Mouse (Mus musculus) hindbrain, postnatal 0 days (tissue): ENCODE data around the gene Ifi205. TPM values are rescaled to one million over a fixed set of nuclear protein-coding genes. Genes with fewer than 3 reads are reported as not detected.
"Not testable (repeated sequence)": the region's sequence is repeated elsewhere in the genome, so short reads cannot be mapped to it uniquely, and the experiment has no call there.

ENCODE experiments used
- ATAC-seq: fragments of 200-750 bp; cut with Nextera tagmentation; 2 replicates; pipeline ENCODE4 v1.8.0; 2017; ENCODE audit warnings: mild to moderate bottlenecking, moderate TSS enrichment, moderate library complexity
- DNase-seq: peaks from one replicate; pipeline ENCODE4 v3.0.0-alpha.2; 2015; ENCODE audit warnings: low spot score
- H3K27ac ChIP-seq: fragments of 300-500 bp; sonication (generic); 2 replicates; pipeline ENCODE4 v1.5.1; 2014; ENCODE audit warnings: mild to moderate bottlenecking
- H3K27me3 ChIP-seq: fragments of 300-500 bp; sonication (generic); 2 replicates; pipeline ENCODE4 v1.6.1; 2014; ENCODE audit warnings: low read length, mixed read lengths; ENCODE audit not compliant: insufficient read depth
- H3K36me3 ChIP-seq: fragments of 300-500 bp; sonication (generic); 2 replicates; pipeline ENCODE4 v1.6.1; 2014; ENCODE audit warnings: low read length, mixed read lengths; ENCODE audit not compliant: insufficient read depth
- H3K4me1 ChIP-seq: fragments of 300-500 bp; sonication (generic); 2 replicates; pipeline ENCODE4 v1.6.1; 2014; ENCODE audit warnings: antibody characterized with exemption, low read length, mixed read lengths; ENCODE audit not compliant: insufficient read depth
- H3K4me2 ChIP-seq: fragments of 300-500 bp; sonication (generic); 2 replicates; pipeline ENCODE4 v1.6.1; 2014; ENCODE audit warnings: low read depth, mild to moderate bottlenecking, low read length, moderate library complexity, mixed read lengths
- H3K4me3 ChIP-seq: fragments of 300-500 bp; sonication (generic); 2 replicates; pipeline ENCODE4 v1.5.1; 2014; ENCODE audit warnings: low read length
- H3K9ac ChIP-seq: fragments of 300-500 bp; sonication (generic); replicated peaks from 2 replicates; pipeline ENCODE4 v1.6.1; 2014; ENCODE audit warnings: mild to moderate bottlenecking, low read length, moderate library complexity, mixed read lengths
- H3K9me3 ChIP-seq: fragments of 300-500 bp; sonication (generic); 2 replicates; pipeline ENCODE4 v1.6.1; 2016; ENCODE audit warnings: low read length, mixed read lengths
- CTCF ChIP-seq: IDR thresholded peaks from 2 replicates; pipeline ENCODE4 v1.5.1; 2016; ENCODE audit warnings: antibody characterized with exemption, control low read depth, low read depth
- WGBS: fragments of 180-500 bp; shearing (Covaris S2); extraction: QIAGEN DNeasy Blood & Tissue Kit; methylation state at CpG from one replicate; pipeline ENCODE4 v1.1.7; 2014; 5-methylcytosine and 5-hydroxymethylcytosine counted together
- polyA plus RNA-seq: library from polyadenylated mRNA; unstranded; fragments of >200 nt; fragmentation: Nextera tagmentation; extraction: Ambion mirVana; gene quantifications from 2 replicates; pipeline ENCODE4 v1.2.1, GENCODE M21; 2015
- total RNA-seq: library from RNA; depleted of rRNA; stranded (reverse); fragments of >200 nt; gene quantifications from 2 replicates; pipeline ENCODE4 v1.2.3, GENCODE M21; 2014; rRNA removed

Ifi205 gene
- not detected in 2 replicates for total RNA-seq
- not detected in 2 replicates for polyA plus RNA-seq

DNA sequence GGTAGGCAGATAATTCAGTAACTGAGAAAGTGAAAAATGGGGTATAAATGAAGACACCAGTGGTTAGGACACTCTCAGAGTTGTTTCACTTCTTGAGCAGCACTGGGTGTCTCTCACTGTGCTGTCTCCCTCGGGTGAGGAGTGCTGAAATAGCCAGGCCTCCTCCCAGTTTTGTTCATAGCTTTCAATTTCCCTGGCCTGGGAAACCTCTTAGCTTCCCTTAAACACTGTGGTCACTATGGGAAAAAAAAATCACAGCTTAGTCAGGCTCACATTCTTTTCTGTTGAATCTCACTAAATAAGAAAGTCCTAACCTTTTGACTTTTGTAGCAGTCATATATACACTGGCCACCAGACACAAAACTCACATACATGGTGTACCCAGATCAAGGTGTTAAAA lies at the start of gene Ifi205:
Ifi205 (minus strand) TSS at position 113 of the 400 bp plus-strand sequence.
- no peak within 1 kb of the TSS for H3K27ac ChIP-seq
- H3K4me3 ChIP-seq: no peak within 1 kb of the TSS
- no peaks in the 10 kb centered on the region for H3K36me3 ChIP-seq
- TF ChIP-seq CTCF: no peak
- H3K9me3 ChIP-seq: no peaks in the 10 kb centered on the region
- DNase-seq (no peak), ATAC-seq (no peak)
- H3K4me1 ChIP-seq: no peaks in the 10 kb centered on the region
- 58% methylated on average over 1 of the region's 1 CpGs for WGBS
- no peak within 1 kb of the TSS for H3K4me2 ChIP-seq
- no peaks in the 10 kb centered on the region for H3K27me3 ChIP-seq
- no peak within 1 kb of the TSS for H3K9ac ChIP-seq

DNA sequence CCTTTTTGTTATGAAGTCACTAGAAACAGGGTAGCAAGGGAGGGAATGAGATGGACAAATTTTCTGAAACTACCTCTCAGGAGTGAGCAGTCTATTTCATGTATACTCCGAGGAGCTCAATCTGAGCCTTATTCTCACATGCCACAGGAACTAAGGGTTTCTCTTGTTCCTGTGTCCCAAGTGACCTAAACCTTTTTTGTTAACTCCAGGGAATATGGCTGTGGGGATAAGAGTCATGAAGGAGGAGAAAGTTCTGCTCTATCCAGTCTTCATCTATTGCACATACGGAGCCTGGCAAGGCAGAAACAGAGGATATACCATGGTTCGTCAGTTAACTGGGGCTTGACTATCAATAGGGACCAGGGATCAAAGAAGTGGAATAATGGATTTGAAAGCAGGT lies 34.7 kb upstream of the Ifi205 start, which contains the start of gene Olfr430:
Olfr430 (plus strand) TSS at position 301 of the 400 bp plus-strand sequence.
- TF ChIP-seq CTCF: no peak
- H3K4me3 ChIP-seq: no peak within 1 kb of the TSS
- no peak for ATAC-seq
- no peak within 1 kb of the TSS for H3K4me2 ChIP-seq
- H3K9me3 ChIP-seq: no peaks in the 10 kb centered on the region
- DNase-seq: no peak
- 91% methylated on average over 3 of the region's 3 CpGs for WGBS
- H3K27me3 ChIP-seq: no peaks in the 10 kb centered on the region
- H3K36me3 ChIP-seq: no peaks in the 10 kb centered on the region
- H3K4me1 ChIP-seq: no peaks in the 10 kb centered on the region
- no peak within 1 kb of the TSS for H3K9ac ChIP-seq
- H3K27ac ChIP-seq: no peak within 1 kb of the TSS

DNA sequence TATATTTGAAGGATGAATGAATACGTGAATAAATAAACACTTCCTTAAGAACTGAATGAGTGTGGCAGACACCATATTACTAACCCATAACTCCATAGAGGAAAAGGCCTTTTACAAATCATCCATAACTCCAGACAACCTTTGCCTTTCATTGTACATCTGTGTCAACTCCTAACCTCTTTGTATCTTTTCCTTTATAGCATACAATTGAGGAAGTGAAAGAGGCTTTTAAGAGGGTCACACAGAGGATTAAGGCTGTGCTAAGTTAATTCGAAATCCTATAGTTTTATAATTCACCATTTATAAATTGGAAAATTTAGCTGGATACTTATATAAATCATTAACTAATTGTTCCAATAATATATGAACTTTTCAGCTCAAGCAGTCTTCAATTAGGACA lies 23.6 kb upstream of the Ifi205 start:
- Histone ChIP-seq H3K4me2 (no peak overlapping the region), H3K27ac (no peak overlapping the region), H3K4me1 (no peaks in the 10 kb centered on the region), H3K27me3 (no peaks in the 10 kb centered on the region), H3K36me3 (no peaks in the 10 kb centered on the region), H3K9me3 (no peaks in the 10 kb centered on the region), H3K9ac (no peak overlapping the region), H3K4me3 (no peak overlapping the region)
- no peak for TF ChIP-seq CTCF
- WGBS: 85% methylated on average over 2 of the region's 2 CpGs
- ATAC-seq (no peak), DNase-seq (no peak)

DNA sequence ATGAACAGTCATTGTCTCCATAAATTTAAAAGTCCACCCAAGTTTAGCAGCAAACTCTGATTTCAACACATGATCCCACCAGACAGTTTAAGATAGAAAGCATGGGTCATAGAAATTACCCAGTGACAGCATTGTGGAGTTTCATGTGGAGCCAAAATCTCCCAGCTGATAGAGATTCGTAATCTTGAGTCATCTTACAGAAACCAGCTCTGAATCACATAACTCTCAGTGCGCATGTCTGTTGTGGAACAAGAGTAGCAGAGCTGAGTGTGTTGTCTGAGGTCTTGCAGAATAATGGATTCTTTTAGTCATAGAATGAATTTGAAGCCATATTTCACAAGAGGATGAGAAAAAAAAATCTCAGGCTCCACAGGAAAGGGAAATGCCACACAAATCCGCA lies 21.4 kb upstream of the Ifi205 start:
- Histone ChIP-seq H3K36me3 (no peaks in the 10 kb centered on the region), H3K4me3 (no peak overlapping the region), H3K9me3 (no peaks in the 10 kb centered on the region), H3K27ac (no peak overlapping the region), H3K4me1 (no peaks in the 10 kb centered on the region), H3K27me3 (no peaks in the 10 kb centered on the region), H3K9ac (no peak overlapping the region), H3K4me2 (no peak overlapping the region)
- no peak for ATAC-seq
- 82% methylated on average over 3 of the region's 3 CpGs for WGBS
- no peak for TF ChIP-seq CTCF
- DNase-seq: no peak

DNA sequence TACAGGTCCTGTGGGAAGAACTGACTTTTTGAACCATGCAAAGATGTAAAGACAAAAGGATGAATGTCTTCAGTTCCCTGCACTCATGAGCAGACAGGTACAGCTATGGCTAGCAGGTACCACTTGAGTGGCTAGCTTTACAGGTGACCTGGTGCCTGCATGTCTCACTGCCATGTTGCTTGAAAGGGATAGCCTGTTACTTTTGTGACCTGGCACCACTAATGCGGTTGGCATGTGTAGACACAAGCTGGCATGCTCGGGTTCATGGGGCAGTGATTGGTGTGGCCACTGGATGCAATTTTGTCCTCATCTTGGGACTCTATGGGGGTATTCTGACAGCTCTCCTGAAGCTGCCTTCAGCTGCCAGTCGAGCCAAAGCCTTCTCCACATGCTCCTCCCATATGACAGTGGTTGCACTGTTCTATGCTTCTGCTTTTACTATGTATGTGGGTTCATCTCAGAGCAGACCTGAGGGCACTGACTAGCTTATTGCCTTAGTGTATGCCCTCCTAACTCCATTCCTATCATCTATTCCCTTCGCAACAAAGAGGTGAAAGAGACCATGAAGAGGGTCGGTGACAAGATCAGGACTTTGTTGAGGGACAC lies 20.4 kb upstream of the Ifi205 start:
- no peak for TF ChIP-seq CTCF
- no peaks in the 10 kb centered on the region for H3K9me3 ChIP-seq
- ATAC-seq (no peak), DNase-seq (no peak)
- no peak overlapping the region for H3K4me2 ChIP-seq
- H3K27me3 ChIP-seq: no peaks in the 10 kb centered on the region
- H3K36me3 ChIP-seq: no peaks in the 10 kb centered on the region
- WGBS: 83% methylated on average over 5 of the region's 5 CpGs
- H3K4me3 ChIP-seq: no peak overlapping the region
- no peak overlapping the region for H3K9ac ChIP-seq
- H3K4me1 ChIP-seq: no peaks in the 10 kb centered on the region
- no peak overlapping the region for H3K27ac ChIP-seq

DNA sequence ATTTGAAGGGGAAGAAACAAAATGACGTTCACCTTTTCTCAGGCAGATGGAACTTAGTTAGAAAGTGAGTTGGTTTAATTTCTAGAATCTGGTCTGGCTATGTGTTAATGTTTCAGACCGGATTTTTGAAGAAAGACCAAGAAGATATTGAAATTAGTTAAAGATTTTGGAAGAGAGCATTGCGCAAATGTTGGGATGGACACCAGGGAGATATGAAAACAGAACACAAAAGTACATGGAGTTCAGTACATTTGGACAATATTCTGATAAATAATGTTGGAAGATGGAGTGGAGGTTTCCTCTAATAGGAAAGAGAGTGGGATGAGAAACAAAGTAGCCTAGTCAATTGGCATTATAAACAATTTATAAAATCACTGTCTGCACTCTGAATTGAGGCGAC lies 19.9 kb upstream of the Ifi205 start:
- DNase-seq: no peak
- no peak overlapping the region for H3K4me3 ChIP-seq
- H3K27ac ChIP-seq: no peak overlapping the region
- H3K9me3 ChIP-seq: no peaks in the 10 kb centered on the region
- no peak overlapping the region for H3K4me2 ChIP-seq
- ATAC-seq: no peak
- no peaks in the 10 kb centered on the region for H3K27me3 ChIP-seq
- no peaks in the 10 kb centered on the region for H3K36me3 ChIP-seq
- no peaks in the 10 kb centered on the region for H3K4me1 ChIP-seq
- no peak for TF ChIP-seq CTCF
- H3K9ac ChIP-seq: no peak overlapping the region
- 90% methylated on average over 4 of the region's 4 CpGs for WGBS

DNA sequence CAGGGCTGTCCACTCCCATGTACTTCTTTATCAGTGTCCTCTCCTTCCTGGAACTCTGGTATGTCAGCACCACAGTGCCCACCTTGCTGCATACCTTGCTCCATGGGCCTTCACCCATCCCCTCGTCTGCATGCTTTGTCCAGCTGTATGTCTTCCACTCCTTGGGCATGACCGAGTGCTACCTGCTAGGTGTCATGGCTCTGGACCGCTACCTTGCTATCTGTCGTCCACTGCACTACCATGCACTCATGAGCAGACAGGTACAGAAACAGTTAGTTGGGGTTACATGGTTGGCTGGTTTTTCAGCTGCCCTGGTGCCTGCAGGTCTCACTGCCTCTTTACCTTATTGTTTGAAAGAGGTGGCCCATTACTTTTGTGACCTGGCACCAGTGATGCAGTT lies 18.9 kb upstream of the Ifi205 start:
- no peaks in the 10 kb centered on the region for H3K27me3 ChIP-seq
- H3K36me3 ChIP-seq: no peaks in the 10 kb centered on the region
- no peak for TF ChIP-seq CTCF
- no peaks in the 10 kb centered on the region for H3K9me3 ChIP-seq
- ATAC-seq (no peak), DNase-seq (no peak)
- no peaks in the 10 kb centered on the region for H3K4me1 ChIP-seq
- no peak overlapping the region for H3K4me2 ChIP-seq
- no peak overlapping the region for H3K27ac ChIP-seq
- no peak overlapping the region for H3K9ac ChIP-seq
- WGBS: 89% methylated on average over 4 of the region's 4 CpGs
- H3K4me3 ChIP-seq: no peak overlapping the region

DNA sequence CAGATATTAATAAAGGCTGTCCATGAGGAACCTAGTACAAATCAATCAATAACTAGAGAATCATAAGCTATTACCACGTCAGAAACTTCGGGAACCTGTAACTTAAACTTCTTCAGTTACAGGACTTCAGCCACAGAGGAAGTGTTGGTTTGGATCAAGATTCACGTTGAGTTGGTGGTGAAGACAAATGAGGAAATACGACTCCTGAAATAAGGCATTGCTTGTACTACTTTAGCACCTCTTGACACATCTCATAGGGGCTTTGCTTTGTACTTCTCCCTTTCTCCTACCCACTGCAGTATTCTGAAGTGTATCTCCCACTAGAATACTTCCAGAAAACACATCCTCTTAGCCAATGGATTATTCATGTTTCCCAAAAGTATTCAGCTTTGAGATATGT lies 17.7 kb upstream of the Ifi205 start:
- not testable (repeated sequence) for H3K36me3 ChIP-seq, H3K4me2 ChIP-seq, H3K4me3 ChIP-seq, DNase-seq, H3K9ac ChIP-seq, ATAC-seq, H3K9me3 ChIP-seq, H3K27me3 ChIP-seq, H3K4me1 ChIP-seq, H3K27ac ChIP-seq
- 86% methylated on average over 4 of the region's 4 CpGs for WGBS
